Mouse (Mus musculus) NIH3T3 (cell line): ENCODE measurements around the gene Abcf2.

Experiments used
- DNase-seq: peaks from one replicate; pipeline ENCODE4 v3.0.0-alpha.2; 2012; ENCODE audit warnings: low read depth

Abcf2 gene

GRCm38 (mm10) chr5:24577183-24577929, at the start of gene Abcf2:
TSS of gene Abcf2 (minus strand) at chr5:24577467.
- DNase-seq = peak; percentile 100

GRCm38 (mm10) chr5:24624822-24625120, 47.5 kb upstream of the Abcf2 start:
- DNase-seq = no peak

GRCm38 (mm10) chr5:24623986-24624821, 46.9 kb upstream of the Abcf2 start, which contains the start of gene Smarcd3:
TSS of gene Smarcd3 (minus strand) at chr5:24624411.
- no peak for DNase-seq

- no peak for DNase-seq
These were observed 46.0 kb upstream of the Abcf2 start for GRCm38 (mm10) chr5:24623041-24623985.

GRCm38 (mm10) chr5:24622386-24623040, 45.2 kb upstream of the Abcf2 start:
- no peak for DNase-seq

- no peak for DNase-seq
These were observed 43.4 kb upstream of the Abcf2 start for GRCm38 (mm10) chr5:24620626-24621025.

GRCm38 (mm10) chr5:24620116-24620515, 42.8 kb upstream of the Abcf2 start:
- DNase-seq = peak; percentile 31

- no peak for DNase-seq
These were observed 41.7 kb upstream of the Abcf2 start for GRCm38 (mm10) chr5:24618921-24619320.

- no peak for DNase-seq
These were observed 37.8 kb upstream of the Abcf2 start for GRCm38 (mm10) chr5:24615097-24615496.

- DNase-seq = no peak
These were observed 35.0 kb upstream of the Abcf2 start for GRCm38 (mm10) chr5:24612302-24612649.

- peak; percentile 68 for DNase-seq
These were observed 34.4 kb upstream of the Abcf2 start for GRCm38 (mm10) chr5:24611366-24612301.

- DNase-seq = no peak
These were observed 32.1 kb upstream of the Abcf2 start for GRCm38 (mm10) chr5:24609388-24609787.

GRCm38 (mm10) chr5:24605980-24606665, 28.9 kb upstream of the Abcf2 start:
- DNase-seq = no peak

GRCm38 (mm10) chr5:24605321-24605979, 28.2 kb upstream of the Abcf2 start:
- DNase-seq = no peak

- DNase-seq = peak; percentile 94
These were observed 27.4 kb upstream of the Abcf2 start for GRCm38 (mm10) chr5:24604656-24605100.

GRCm38 (mm10) chr5:24604080-24604655, 26.9 kb upstream of the Abcf2 start:
- DNase-seq = peak; percentile 10

GRCm38 (mm10) chr5:24603431-24604010, 26.3 kb upstream of the Abcf2 start:
- no peak for DNase-seq

- peak; percentile 89 for DNase-seq
These were observed 25.6 kb upstream of the Abcf2 start for GRCm38 (mm10) chr5:24602751-24603343.
